Mouse (Mus musculus) hindbrain, postnatal 0 days (tissue): Measurements from ENCODE around the gene Ntrk3. TPM values are rescaled to one million over a fixed set of nuclear protein-coding genes. Genes with fewer than 3 reads are reported as not detected.

Source experiments
- ATAC-seq: fragments of 200-750 bp; cut with Nextera tagmentation; 2 replicates; pipeline ENCODE4 v1.8.0; 2017; ENCODE audit warnings: mild to moderate bottlenecking, moderate TSS enrichment, moderate library complexity
- DNase-seq: peaks from one replicate; pipeline ENCODE4 v3.0.0-alpha.2; 2015; ENCODE audit warnings: low spot score
- H3K27ac ChIP-seq: fragments of 300-500 bp; sonication (generic); 2 replicates; pipeline ENCODE4 v1.5.1; 2014; ENCODE audit warnings: mild to moderate bottlenecking
- H3K27me3 ChIP-seq: fragments of 300-500 bp; sonication (generic); 2 replicates; pipeline ENCODE4 v1.6.1; 2014; ENCODE audit warnings: low read length, mixed read lengths; ENCODE audit not compliant: insufficient read depth
- H3K36me3 ChIP-seq: fragments of 300-500 bp; sonication (generic); 2 replicates; pipeline ENCODE4 v1.6.1; 2014; ENCODE audit warnings: low read length, mixed read lengths; ENCODE audit not compliant: insufficient read depth
- H3K4me1 ChIP-seq: fragments of 300-500 bp; sonication (generic); 2 replicates; pipeline ENCODE4 v1.6.1; 2014; ENCODE audit warnings: antibody characterized with exemption, low read length, mixed read lengths; ENCODE audit not compliant: insufficient read depth
- H3K4me2 ChIP-seq: fragments of 300-500 bp; sonication (generic); 2 replicates; pipeline ENCODE4 v1.6.1; 2014; ENCODE audit warnings: low read depth, mild to moderate bottlenecking, low read length, moderate library complexity, mixed read lengths
- H3K4me3 ChIP-seq: fragments of 300-500 bp; sonication (generic); 2 replicates; pipeline ENCODE4 v1.5.1; 2014; ENCODE audit warnings: low read length
- H3K9ac ChIP-seq: fragments of 300-500 bp; sonication (generic); replicated peaks from 2 replicates; pipeline ENCODE4 v1.6.1; 2014; ENCODE audit warnings: mild to moderate bottlenecking, low read length, moderate library complexity, mixed read lengths
- H3K9me3 ChIP-seq: fragments of 300-500 bp; sonication (generic); 2 replicates; pipeline ENCODE4 v1.6.1; 2016; ENCODE audit warnings: low read length, mixed read lengths
- CTCF ChIP-seq: IDR thresholded peaks from 2 replicates; pipeline ENCODE4 v1.5.1; 2016; ENCODE audit warnings: antibody characterized with exemption, control low read depth, low read depth
- WGBS: fragments of 180-500 bp; shearing (Covaris S2); extraction: QIAGEN DNeasy Blood & Tissue Kit; methylation state at CpG from one replicate; pipeline ENCODE4 v1.1.7; 2014; 5-methylcytosine and 5-hydroxymethylcytosine counted together
- polyA plus RNA-seq: library from polyadenylated mRNA; unstranded; fragments of >200 nt; fragmentation: Nextera tagmentation; extraction: Ambion mirVana; gene quantifications from 2 replicates; pipeline ENCODE4 v1.2.1, GENCODE M21; 2015
- total RNA-seq: library from RNA; depleted of rRNA; stranded (reverse); fragments of >200 nt; gene quantifications from 2 replicates; pipeline ENCODE4 v1.2.3, GENCODE M21; 2014

Ntrk3 gene
- total and polyA plus RNA-seq, 2 experiments from 2014 or later: 23.5 to 90.8 TPM

- no peak overlapping the region for H3K9ac ChIP-seq
- peak; percentile 54; the same call in 1 of the 2 replicates for ATAC-seq
- H3K9me3 ChIP-seq: no peaks in the 10 kb centered on the region
- no peak for DNase-seq
- H3K4me3 ChIP-seq: no peak overlapping the region
- no peak overlapping the region for H3K27ac ChIP-seq
- H3K4me1 ChIP-seq: peaks cover 12% of the 10 kb centered on the region
- no peaks in the 10 kb centered on the region for H3K36me3 ChIP-seq
- H3K27me3 ChIP-seq: no peaks in the 10 kb centered on the region
- no peak overlapping the region for H3K4me2 ChIP-seq
- 48% methylated on average over 10 of the region's 10 CpGs for WGBS
- no peak for TF ChIP-seq CTCF
Observed at GRCm38 (mm10) chr7:78546551-78546950, 191.3 kb downstream of the Ntrk3 start.

- H3K27ac ChIP-seq: peak overlapping the region; percentile 15; the same call in 1 of the 2 replicates
- ATAC-seq: peak; percentile 63
- WGBS: 44% methylated on average over 4 of the region's 4 CpGs
Observed at GRCm38 (mm10) chr7:78542468-78542867, 195.3 kb downstream of the Ntrk3 start.

GRCm38 (mm10) chr7:78530286-78530685 is 207.5 kb downstream of the Ntrk3 start:
- no peak for ATAC-seq
- 38% methylated on average over 6 of the region's 6 CpGs for WGBS
- no peaks in the 10 kb centered on the region for H3K36me3 ChIP-seq

More at GRCm38 (mm10) chr7:78542468-78542867, 195.3 kb downstream of the Ntrk3 start:
- no peak overlapping the region for H3K4me2 ChIP-seq
- no peaks in the 10 kb centered on the region for H3K36me3 ChIP-seq
- DNase-seq: peak; percentile 56
- H3K27me3 ChIP-seq: no peaks in the 10 kb centered on the region
- no peak for TF ChIP-seq CTCF
- no peak overlapping the region for H3K9ac ChIP-seq
- no peaks in the 10 kb centered on the region for H3K9me3 ChIP-seq
- peaks cover 12% of the 10 kb centered on the region for H3K4me1 ChIP-seq
- no peak overlapping the region for H3K4me3 ChIP-seq

GRCm38 (mm10) chr7:78528008-78528407 is 209.8 kb downstream of the Ntrk3 start:
- DNase-seq: no peak
- Histone ChIP-seq H3K36me3 (no peaks in the 10 kb centered on the region), H3K4me2 (no peak overlapping the region), H3K27me3 (no peaks in the 10 kb centered on the region), H3K9me3 (no peaks in the 10 kb centered on the region), H3K27ac (no peak overlapping the region), H3K4me3 (no peak overlapping the region), H3K9ac (no peak overlapping the region), H3K4me1 (0 out of 2 replicates have a peak, but pooled peaks cover 5% of the 10 kb centered on the region)
- no peak for ATAC-seq
- 61% methylated on average over 3 of the region's 3 CpGs for WGBS
- TF ChIP-seq CTCF: no peak

More at GRCm38 (mm10) chr7:78530286-78530685, 207.5 kb downstream of the Ntrk3 start:
- TF ChIP-seq CTCF: no peak
- H3K27me3 ChIP-seq: no peaks in the 10 kb centered on the region
- no peaks in the 10 kb centered on the region for H3K9me3 ChIP-seq
- H3K4me1 ChIP-seq: no peaks in the 10 kb centered on the region
- no peak overlapping the region for H3K9ac ChIP-seq
- DNase-seq: no peak
- no peak overlapping the region for H3K27ac ChIP-seq
- H3K4me2 ChIP-seq: no peak overlapping the region
- H3K4me3 ChIP-seq: no peak overlapping the region

- Histone ChIP-seq H3K9me3 (no peaks in the 10 kb centered on the region), H3K4me3 (no peak overlapping the region), H3K27ac (no peak overlapping the region), H3K4me2 (no peak overlapping the region), H3K9ac (no peak overlapping the region), H3K27me3 (no peaks in the 10 kb centered on the region), H3K4me1 (0 out of 2 replicates have a peak, but pooled peaks cover 5% of the 10 kb centered on the region), H3K36me3 (no peaks in the 10 kb centered on the region)
- no peak for ATAC-seq
- 56% methylated on average over 4 of the region's 4 CpGs for WGBS
- TF ChIP-seq CTCF: no peak
- DNase-seq: no peak
Observed at GRCm38 (mm10) chr7:78527564-78527963, 210.2 kb downstream of the Ntrk3 start.

GRCm38 (mm10) chr7:78520243-78520927 is 217.4 kb downstream of the Ntrk3 start:
- no peak overlapping the region for H3K4me2 ChIP-seq
- H3K27me3 ChIP-seq: no peaks in the 10 kb centered on the region
- H3K27ac ChIP-seq: no peak overlapping the region
- DNase-seq (no peak), ATAC-seq (no peak)
- H3K9me3 ChIP-seq: no peaks in the 10 kb centered on the region
- TF ChIP-seq CTCF: no peak
- WGBS: 92% methylated on average over 9 of the region's 9 CpGs
- no peak overlapping the region for H3K4me3 ChIP-seq
- H3K4me1 ChIP-seq: 0 out of 2 replicates have a peak, but pooled peaks cover 5% of the 10 kb centered on the region
- no peak overlapping the region for H3K9ac ChIP-seq
- H3K36me3 ChIP-seq: no peaks in the 10 kb centered on the region; the same call in 1 of the 2 replicates

GRCm38 (mm10) chr7:78519689-78520088 is 218.1 kb downstream of the Ntrk3 start:
- 78% methylated on average over 3 of the region's 3 CpGs for WGBS
- H3K27ac ChIP-seq: no peak overlapping the region
- H3K4me2 ChIP-seq: no peak overlapping the region
- H3K9ac ChIP-seq: no peak overlapping the region
- H3K27me3 ChIP-seq: no peaks in the 10 kb centered on the region
- TF ChIP-seq CTCF: no peak
- H3K4me3 ChIP-seq: no peak overlapping the region
- 0 out of 2 replicates have a peak, but pooled peaks cover 3% of the 10 kb centered on the region for H3K4me1 ChIP-seq
- DNase-seq (no peak), ATAC-seq (no peak)
- no peaks in the 10 kb centered on the region for H3K9me3 ChIP-seq
- H3K36me3 ChIP-seq: peaks cover 7% of the 10 kb centered on the region; the same call in 1 of the 2 replicates
